Comparison of ENCODE assay signal across 1 mouse cellular context in the genomic region with DNA sequence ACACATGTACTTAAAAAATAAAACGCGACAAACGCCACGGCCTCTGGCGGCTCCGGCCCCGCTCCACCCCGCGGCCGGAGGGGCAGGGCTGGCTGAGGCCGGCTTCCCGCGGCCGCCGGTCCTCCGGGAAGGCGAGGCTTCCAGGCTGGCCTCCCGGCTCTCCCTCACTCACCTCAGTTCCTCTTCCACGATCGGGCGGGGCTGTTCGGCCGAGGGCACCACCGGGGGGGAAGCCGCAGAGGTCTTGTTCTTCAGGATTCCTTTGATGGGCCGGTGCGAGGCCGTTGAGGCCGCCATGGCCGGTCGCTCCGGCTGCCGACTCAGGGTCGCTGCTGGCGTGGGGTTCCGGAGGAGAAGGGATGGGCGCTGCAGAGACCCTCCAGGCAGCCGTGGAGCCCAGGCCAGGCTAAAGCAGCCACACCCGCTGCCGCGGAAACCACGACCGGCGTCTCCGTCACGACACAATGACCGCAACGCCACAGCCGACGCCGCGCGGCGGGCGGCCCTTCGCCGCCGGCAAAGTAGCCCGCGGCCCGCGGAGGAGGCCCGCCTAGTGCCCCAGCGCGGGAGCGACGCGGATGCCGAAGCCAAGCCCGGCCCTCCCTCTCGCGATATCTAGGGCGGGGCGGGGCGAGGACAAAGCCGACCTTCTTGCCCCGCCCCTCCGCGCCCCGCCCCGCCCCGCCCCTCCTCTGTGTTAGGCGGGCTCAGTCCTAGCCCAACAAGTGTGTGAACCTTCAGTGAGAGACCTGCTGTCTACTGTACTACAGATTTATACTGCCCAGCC.
A peak's percentile ranks its signal among the peaks of the same experiment; 100 is the strongest.
TF ChIP-seq lines count a peak whose summit lies in the region.

A gene (minus strand): TSS at position 604 of the 787 bp plus-strand sequence.

TF ChIP-seq in MEL, 35 proteins besides CTCF, POLR2A, EP300 and RAD21 (continued from another document):
- TF ChIP-seq SIN3A (IDR thresholded peaks at IDR 0.05; ENCODE audit: low read length) (peak; percentile 40; the same call in 1 of the 2 replicates), ZKSCAN1 (IDR thresholded peaks at IDR 0.05; ENCODE audit: low read depth, low read length) (no peak), E2F4 (IDR thresholded peaks at IDR 0.05; ENCODE audit: borderline replicate concordance, low read depth, low read length) (no peak), MXI1 (IDR thresholded peaks at IDR 0.05; ENCODE audit: low read depth, low read length) (peak; percentile 54; the same call in 1 of the 2 replicates), USF1 (IDR thresholded peaks at IDR 0.05; ENCODE audit: low read depth, low read length) (no peak), GATA1 (IDR thresholded peaks at IDR 0.05; ENCODE audit: low read depth, low read length) (no peak), GABPA (IDR thresholded peaks at IDR 0.05; ENCODE audit: low read depth, low read length) (no peak), MAZ (IDR thresholded peaks at IDR 0.05; ENCODE audit: low read depth, low read length) (peak; percentile 59; the same call in 1 of the 2 replicates), HCFC1 (IDR thresholded peaks at IDR 0.05; ENCODE audit: low read depth, low read length) (peak; percentile 64)
